Mouse (Mus musculus): ENCODE data around the gene Jagn1. TPM values are rescaled to one million over a fixed set of nuclear protein-coding genes. Genes with fewer than 3 reads are reported as not detected.
A peak's percentile ranks its signal among the peaks of the same experiment; 100 is the strongest.

Gene Jagn1
- total and polyA plus RNA-seq, 3 experiments: 80.6 to 95.6 TPM; not detected in 1

GRCm38 (mm10) chr6:113443091-113443490, 722 bp downstream of the Jagn1 start (continued):
- TF ChIP-seq CTCF (IDR thresholded peaks at IDR 0.05 in 2 of 3, conservative IDR thresholded peaks at IDR 0.05 in 1 of 3; ENCODE audit: control insufficient read depth in 1 of 3, insufficient read depth in 1 of 3, low read depth in 2 of 3, low read length in 3 of 3, poor library complexity in 1 of 3, severe bottlenecking in 1 of 3) (peak; percentile 28 to 55 (median 51); a peak in 5 of 6 replicates), GATA1 (IDR thresholded peaks at IDR 0.05; ENCODE audit: low read depth, low read length) (no peak), POLR2A (IDR thresholded peaks at IDR 0.05; ENCODE audit: control insufficient read depth in 1 of 2, insufficient read depth in 1 of 2, low read depth in 1 of 2, low read length in 2 of 2, poor library complexity in 1 of 2) (no peak), USF2 (IDR thresholded peaks at IDR 0.05; ENCODE audit: borderline replicate concordance in 1 of 2, insufficient read depth in 1 of 2, low read depth in 1 of 2, low read length in 2 of 2) (no peak)

GRCm38 (mm10) chr6:113444207-113444965, 2.0 kb downstream of the Jagn1 start:
- Histone ChIP-seq H3K79me2 (ENCODE audit: control insufficient read depth, insufficient read depth, low read length, poor library complexity) (peaks cover 18% of the 10 kb centered on the region), H3K9ac (ENCODE audit: control insufficient read depth, low read depth, low read length, poor library complexity, severe bottlenecking) (no peak overlapping the region), H3K4me3 (ENCODE audit: control insufficient read depth in 1 of 2, insufficient read depth in 1 of 2, low read depth in 2 of 2, low read length in 2 of 2) (no peak overlapping the region), H3K36me3 (ENCODE audit: control insufficient read depth in 1 of 2, insufficient read depth in 2 of 2, low read length in 2 of 2) (peaks cover 12 to 13% of the 10 kb centered on the region in 2 experiments), H3K4me1 (ENCODE audit: control insufficient read depth in 1 of 2, insufficient read depth in 2 of 2, low read length in 2 of 2) (peaks cover 4 to 16% of the 10 kb centered on the region in 2 experiments), H3K9me3 (replicated peaks; ENCODE audit: insufficient read depth, low read length) (no peaks in the 10 kb centered on the region), H3K27me3 (ENCODE audit: control insufficient read depth in 1 of 2, insufficient read depth in 2 of 2, low read length in 2 of 2) (no peaks in the 10 kb centered on the region), H3K27ac (ENCODE audit: control insufficient read depth, low read depth, low read length) (no peak overlapping the region)
- DNase-seq (ENCODE audit: low read depth, low spot score): no peak
- TF ChIP-seq SIN3A (IDR thresholded peaks at IDR 0.05; ENCODE audit: low read length) (no peak), RAD21 (IDR thresholded peaks at IDR 0.05; ENCODE audit: low read depth, low read length) (no peak), JUND (IDR thresholded peaks at IDR 0.05; ENCODE audit: low read depth, low read length) (no peak), ETS1 (IDR thresholded peaks at IDR 0.05; ENCODE audit: low read depth, low read length) (0 out of 2 replicates have a peak, but pooled peaks have one; percentile 21)

GRCm38 (mm10) chr6:113447639-113448038, 5.3 kb downstream of the Jagn1 start:
- H3K79me2 ChIP-seq (ENCODE audit: control insufficient read depth, insufficient read depth, low read length, poor library complexity): peaks cover 16% of the 10 kb centered on the region
- no peak overlapping the region for H3K4me3 ChIP-seq (ENCODE audit: control insufficient read depth in 1 of 2, insufficient read depth in 1 of 2, low read depth in 2 of 2, low read length in 2 of 2)
- TF ChIP-seq UBTF (IDR thresholded peaks at IDR 0.05; ENCODE audit: borderline replicate concordance, insufficient read depth, low read depth, low read length): no peak
- no peak for TF ChIP-seq USF1 (IDR thresholded peaks at IDR 0.05; ENCODE audit: low read depth, low read length)
- no peak for TF ChIP-seq MEF2A (IDR thresholded peaks at IDR 0.05; ENCODE audit: extremely low read depth, insufficient replicate concordance, low read depth, low read length, poor library complexity, severe bottlenecking)
- DNase-seq (ENCODE audit: low read depth, low spot score): no peak
- H3K9ac ChIP-seq (ENCODE audit: control insufficient read depth, low read depth, low read length, poor library complexity, severe bottlenecking): no peak overlapping the region
- no peaks in the 10 kb centered on the region for H3K9me3 ChIP-seq (replicated peaks; ENCODE audit: insufficient read depth, low read length)
- no peak overlapping the region for H3K27ac ChIP-seq (ENCODE audit: control insufficient read depth, low read depth, low read length)
- H3K27me3 ChIP-seq (ENCODE audit: control insufficient read depth in 1 of 2, insufficient read depth in 2 of 2, low read length in 2 of 2): no peaks in the 10 kb centered on the region; a peak in 1 of 4 replicates
- H3K4me1 ChIP-seq (ENCODE audit: control insufficient read depth in 1 of 2, insufficient read depth in 2 of 2, low read length in 2 of 2): peaks cover 4 to 11% of the 10 kb centered on the region in 2 experiments
- H3K36me3 ChIP-seq (ENCODE audit: control insufficient read depth in 1 of 2, insufficient read depth in 2 of 2, low read length in 2 of 2): peaks cover 10 to 12% of the 10 kb centered on the region in 2 experiments

All from MEL (cell line).